ENCODE assay signal across 16 mouse cellular contexts in the genomic region with DNA sequence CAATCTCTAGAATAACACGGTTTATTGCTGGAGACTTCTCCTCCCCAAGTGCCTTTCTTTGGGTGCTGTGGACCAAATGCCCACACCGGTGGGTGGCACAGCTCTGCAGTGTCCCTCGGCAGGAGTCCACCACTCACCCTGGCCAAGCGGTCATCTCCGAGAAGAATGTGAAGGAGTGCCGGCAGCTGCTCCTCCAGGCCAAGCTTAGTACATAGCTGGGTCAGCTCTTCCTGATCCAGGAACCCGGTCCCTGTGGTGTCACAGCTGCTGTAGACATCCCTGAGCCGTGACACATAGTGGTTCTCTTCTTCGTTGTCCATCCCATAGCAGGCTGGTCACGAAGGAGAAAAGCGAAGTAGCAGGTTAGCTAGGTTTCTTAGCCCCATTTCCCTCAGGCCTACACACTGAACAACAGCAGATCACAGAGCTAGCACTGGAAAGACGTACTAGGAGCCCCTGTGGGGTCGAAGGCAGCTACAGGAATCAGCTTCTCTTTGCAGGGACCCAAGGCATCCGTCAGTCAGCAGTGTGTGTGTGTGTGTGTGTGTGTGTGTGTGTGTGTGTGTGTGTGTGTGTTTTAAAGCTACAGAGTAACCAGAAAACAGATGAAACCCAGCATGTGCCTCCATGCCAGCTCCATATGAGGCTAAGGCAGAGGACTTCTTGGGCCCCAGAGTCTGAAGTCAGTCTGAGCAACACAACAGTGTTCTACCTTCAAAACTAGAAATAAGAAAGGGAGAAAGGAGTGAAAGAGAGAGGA.
"Had no signal": no experiment of that assay in that cellular context is flagged by ENCODE, and none has a peak within 500 bp of the region (broad histone marks: within the 10 kb centered on the region; RNA-seq: fewer than 3 reads in every experiment).

No protein-coding gene starts in this region.

- H3K27me3 ChIP-seq: midbrain, embryonic 13.5 days; neural tube, embryonic 12.5 days had no signal

- H3K9me3 ChIP-seq: midbrain, embryonic 13.5 days; neural tube, embryonic 12.5 days had no signal

- H3K9ac ChIP-seq: liver, embryonic 14.5 days; midbrain, embryonic 13.5 days; neural tube, embryonic 12.5 days had no signal

- H3K4me1 ChIP-seq: midbrain, embryonic 13.5 days; neural tube, embryonic 12.5 days had no signal

- ATAC-seq: intestine, postnatal 0 days; lung, postnatal 0 days; midbrain, embryonic 13.5 days had no signal

- DNase-seq: kidney, adult 8-10 months; kidney, postnatal 25 days; layer of hippocampus, adult 9-11 months; layer of hippocampus, postnatal 36 days; left cerebral cortex, postnatal 4 days; lung, adult 2 months; lung, postnatal 36 days; retina, postnatal 1 day; right cerebral cortex, postnatal 4 days; spleen, adult 18-20 months; thymus, postnatal 4 days had no signal

- H3K27ac ChIP-seq: liver, embryonic 14.5 days; midbrain, embryonic 13.5 days; neural tube, embryonic 12.5 days had no signal

- H3K4me3 ChIP-seq: midbrain, embryonic 13.5 days; neural tube, embryonic 12.5 days had no signal

- H3K4me2 ChIP-seq: midbrain, embryonic 13.5 days; neural tube, embryonic 12.5 days had no signal
